Mouse (Mus musculus) adrenal gland, postnatal 36 days (tissue): ENCODE data around the gene Trir. TPM values are rescaled to one million over a fixed set of nuclear protein-coding genes. Genes with fewer than 3 reads are reported as not detected.

Experiments
- DNase-seq, 2 experiments: peaks; one replicate each; pipeline ENCODE4 v3.0.0; 2021; ENCODE audit warnings: mixed read lengths in 1 of 2
- total RNA-seq, 2 experiments: library from RNA; stranded (reverse); gene quantifications; 2 replicates each; pipeline ENCODE4 v1.2.3; 2021

The Trir gene
- total RNA-seq, 2 experiments from 2014 or later = 157 to 178 TPM

GRCm38 (mm10) chr8:84990836-84991235 lies 35.8 kb upstream of the Trir start:
- DNase-seq = no peak

GRCm38 (mm10) chr8:84994375-84994774 lies 32.2 kb upstream of the Trir start:
- no peak for DNase-seq

GRCm38 (mm10) chr8:84995680-84996079 lies 30.9 kb upstream of the Trir start:
- no peak for DNase-seq

GRCm38 (mm10) chr8:84996978-84997377 lies 29.6 kb upstream of the Trir start:
- no peak for DNase-seq

GRCm38 (mm10) chr8:84997649-84998295 lies 28.9 kb upstream of the Trir start:
- peak; percentile 92 to 95 for DNase-seq

- peak; percentile 57 to 64 for DNase-seq
These were observed 18.9 kb upstream of the Trir start for GRCm38 (mm10) chr8:85007686-85008085.

- DNase-seq = no peak
These were observed 15.4 kb upstream of the Trir start for GRCm38 (mm10) chr8:85011242-85011641.

GRCm38 (mm10) chr8:85013230-85013840 lies 13.3 kb upstream of the Trir start:
- DNase-seq = peak; percentile 78 to 82

- DNase-seq = no peak
These were observed 12.2 kb upstream of the Trir start, which contains the start of gene Best2 for GRCm38 (mm10) chr8:85014431-85014830. Best2 (minus strand) TSS chr8:85014531.

- no peak for DNase-seq
These were observed 9.9 kb upstream of the Trir start for GRCm38 (mm10) chr8:85016724-85017123.

- no peak for DNase-seq
These were observed 9.4 kb upstream of the Trir start for GRCm38 (mm10) chr8:85017209-85017608.

- no peak for DNase-seq
These were observed 5.0 kb upstream of the Trir start for GRCm38 (mm10) chr8:85021514-85022055.

GRCm38 (mm10) chr8:85023846-85024245 lies 2.8 kb upstream of the Trir start:
- no peak for DNase-seq

GRCm38 (mm10) chr8:85025098-85025932 lies 1.3 kb upstream of the Trir start, which contains the start of gene Asna1:
Asna1 (minus strand) TSS chr8:85025281.
- peak; percentile 83 to 85 for DNase-seq

GRCm38 (mm10) chr8:85027516-85027855 lies 863 bp downstream of the Trir start:
- DNase-seq = no peak

GRCm38 (mm10) chr8:85027922-85028321 lies 1.3 kb downstream of the Trir start:
- DNase-seq = no peak

- no peak for DNase-seq
These were observed 2.6 kb downstream of the Trir start for GRCm38 (mm10) chr8:85029271-85029670.

GRCm38 (mm10) chr8:85032622-85033311 lies 6.1 kb downstream of the Trir start:
- no peak for DNase-seq

GRCm38 (mm10) chr8:85033867-85034266 lies 7.2 kb downstream of the Trir start:
- DNase-seq = no peak

- peak; percentile 83 to 86 for DNase-seq
These were observed 8.1 kb downstream of the Trir start for GRCm38 (mm10) chr8:85034764-85035163.

- DNase-seq = no peak
These were observed 8.6 kb downstream of the Trir start for GRCm38 (mm10) chr8:85035165-85035727.
